Mouse (Mus musculus) common myeloid progenitor, adult 5-6 weeks (primary cell): ENCODE measurements at regions not wholly inside any gene's neighbourhood (a gene's known extent, or its start where the extent isn't known, plus 50 kb on each side); places are given as distances from the start of the nearest gene placed in this dataset.

ENCODE experiments used
- ATAC-seq: replicated peaks from 2 replicates; pipeline ENCODE4 v1.8.0; 2016; ENCODE audit warnings: low read depth, mild to moderate bottlenecking, moderate TSS enrichment, inconsistent platforms; ENCODE audit not compliant: poor library complexity, severe bottlenecking

- ATAC-seq: peak; percentile 73; the same call in 1 of the 2 replicates
Measured at GRCm38 (mm10) chr4:40537859-40538258, 65.9 kb downstream of the Tmem215 start.

- no peak for ATAC-seq
Measured at GRCm38 (mm10) chr4:40543085-40544048, 71.4 kb downstream of the Tmem215 start.

- ATAC-seq: no peak
Measured at GRCm38 (mm10) chr4:40544056-40544455, 72.1 kb downstream of the Tmem215 start.

- no peak for ATAC-seq
Measured at GRCm38 (mm10) chr4:40544806-40545205, 72.8 kb downstream of the Tmem215 start.

- no peak for ATAC-seq
Measured at GRCm38 (mm10) chr4:40545700-40546099, 73.7 kb downstream of the Tmem215 start.

GRCm38 (mm10) chr4:40559824-40560223 is 87.8 kb downstream of the Tmem215 start:
- ATAC-seq: no peak

- ATAC-seq: no peak
Measured at GRCm38 (mm10) chr4:40573300-40573699, 101.3 kb downstream of the Tmem215 start.

- no peak for ATAC-seq
Measured at GRCm38 (mm10) chr4:40575951-40576350, 104.0 kb downstream of the Tmem215 start.

- ATAC-seq: no peak
Measured at GRCm38 (mm10) chr4:40584436-40584835, 112.5 kb downstream of the Tmem215 start.

- ATAC-seq: no peak
Measured at GRCm38 (mm10) chr4:40584940-40585571, 113.1 kb downstream of the Tmem215 start.

- no peak for ATAC-seq
Measured at GRCm38 (mm10) chr4:40586045-40586444, 114.1 kb downstream of the Tmem215 start.

GRCm38 (mm10) chr4:40587254-40587653 is 115.3 kb downstream of the Tmem215 start:
- no peak for ATAC-seq

GRCm38 (mm10) chr4:40593806-40594205 is 109.2 kb downstream of the Aptx start:
- ATAC-seq: no peak

GRCm38 (mm10) chr4:40625024-40625423 is 78.0 kb downstream of the Aptx start:
- ATAC-seq: no peak

- no peak for ATAC-seq
Measured at GRCm38 (mm10) chr4:40625911-40626310, 77.1 kb downstream of the Aptx start.
